In genomic region chr14:99045378-99046030, GRCm38 (mm10) we compare ENCODE assay signal across 7 mouse cellular contexts. TPM values are rescaled to one million over a fixed set of nuclear protein-coding genes. Genes with fewer than 3 reads are reported as not detected.
A peak's percentile ranks its signal among the peaks of the same experiment; 100 is the strongest.
DNase-seq lines count a peak whose midpoint lies in the region; ATAC-seq lines count a peak whose summit lies in the region.

No protein-coding gene starts in this region.

- no peaks in the 10 kb centered on the region for H3K9me3 ChIP-seq in hindbrain, embryonic 11.5 days (ENCODE audit: control insufficient read depth, low read length)
- H3K9me3 ChIP-seq in liver, embryonic 15.5 days (replicated peaks), result no peaks in the 10 kb centered on the region
- no peaks in the 10 kb centered on the region for H3K9me3 ChIP-seq in neural tube, embryonic 15.5 days (replicated peaks)

- no peaks in the 10 kb centered on the region for H3K36me3 ChIP-seq in hindbrain, embryonic 11.5 days (ENCODE audit: control insufficient read depth, insufficient read depth, low read length)
- peaks cover 13% of the 10 kb centered on the region for H3K36me3 ChIP-seq in liver, embryonic 15.5 days (replicated peaks)
- no peaks in the 10 kb centered on the region for H3K36me3 ChIP-seq in neural tube, embryonic 15.5 days

- peak; percentile 17 for DNase-seq in urinary bladder, postnatal 14 days (ENCODE audit: low spot score)
- DNase-seq in urinary bladder, postnatal 10 days (ENCODE audit: low spot score), result no peak
- peak; percentile 44 for DNase-seq in brain, adult 2 months (ENCODE audit: low read depth, low spot score)
- peak; percentile 51 for DNase-seq in hindbrain, embryonic 11.5 days (ENCODE audit: low spot score)
- DNase-seq in testis, postnatal 10 days (ENCODE audit: low spot score), result no peak

- H3K9ac ChIP-seq in hindbrain, embryonic 11.5 days (ENCODE audit: low read depth, low read length), result peak overlapping the region; percentile 95
- peak overlapping the region; percentile 86 for H3K9ac ChIP-seq in liver, embryonic 15.5 days
- H3K9ac ChIP-seq in neural tube, embryonic 15.5 days (replicated peaks), result peak overlapping the region; percentile 93

- no peaks in the 10 kb centered on the region for H3K27me3 ChIP-seq in hindbrain, embryonic 11.5 days (ENCODE audit: control insufficient read depth, insufficient read depth, low read length)
- no peaks in the 10 kb centered on the region for H3K27me3 ChIP-seq in liver, embryonic 15.5 days
- H3K27me3 ChIP-seq in neural tube, embryonic 15.5 days (replicated peaks), result no peaks in the 10 kb centered on the region

- H3K4me2 ChIP-seq in hindbrain, embryonic 11.5 days (replicated peaks; ENCODE audit: low read depth, low read length), result peak overlapping the region; percentile 55
- peak overlapping the region; percentile 82 for H3K4me2 ChIP-seq in liver, embryonic 15.5 days
- peak overlapping the region; percentile 77 for H3K4me2 ChIP-seq in neural tube, embryonic 15.5 days

- WGBS in hindbrain, embryonic 11.5 days, result under 1% methylated on average over 42 of the region's 70 CpGs
- under 1% methylated on average over 69 of the region's 70 CpGs for WGBS in liver, embryonic 15.5 days (ENCODE audit: insufficient replicate concordance)
- WGBS in neural tube, embryonic 15.5 days, result under 1% methylated on average over 70 of the region's 70 CpGs

- ATAC-seq in hindbrain, embryonic 11.5 days (ENCODE audit: low FRiP score), result peak; percentile 29; the same call in 1 of the 2 replicates
- ATAC-seq in liver, embryonic 15.5 days (ENCODE audit: insufficient read depth), result peak; percentile 33
- peak; percentile 33 for ATAC-seq in neural tube, embryonic 15.5 days (ENCODE audit: low FRiP score)

- peak overlapping the region; percentile 88 for H3K27ac ChIP-seq in hindbrain, embryonic 11.5 days (ENCODE audit: low read depth, low read length)
- peak overlapping the region; percentile 94 for H3K27ac ChIP-seq in liver, embryonic 15.5 days (replicated peaks)
- peak overlapping the region; percentile 87 for H3K27ac ChIP-seq in neural tube, embryonic 15.5 days (replicated peaks)

- H3K4me1 ChIP-seq in hindbrain, embryonic 11.5 days (replicated peaks; ENCODE audit: control insufficient read depth, insufficient read depth, low read length), result peaks cover 8% of the 10 kb centered on the region
- H3K4me1 ChIP-seq in liver, embryonic 15.5 days (replicated peaks), result peaks cover 46% of the 10 kb centered on the region
- peaks cover 25% of the 10 kb centered on the region for H3K4me1 ChIP-seq in neural tube, embryonic 15.5 days

- H3K4me3 ChIP-seq in hindbrain, embryonic 11.5 days (ENCODE audit: low read depth, low read length), result peak overlapping the region; percentile 97
- peak overlapping the region; percentile 73 for H3K4me3 ChIP-seq in liver, embryonic 15.5 days (replicated peaks)
- peak overlapping the region; percentile 98 for H3K4me3 ChIP-seq in neural tube, embryonic 15.5 days (replicated peaks)

RNA-seq across cellular contexts. Expression of gene Mzt1, which starts 0.4 kb away (rescaled TPM):
- 121 and 129 TPM in 2 replicates for polyA plus RNA-seq in hindbrain, embryonic 11.5 days (2014; fragmentation: Nextera tagmentation; extraction: Ambion mirVana)
- 46.6 and 51.6 TPM in 2 replicates for polyA plus RNA-seq in liver, embryonic 15.5 days (2015; fragmentation: Nextera tagmentation; extraction: Ambion mirVana)
- 92.8 and 94.8 TPM in 2 replicates for polyA plus RNA-seq in neural tube, embryonic 15.5 days (2015; fragmentation: Nextera tagmentation; extraction: Ambion mirVana)

RNA-seq across cellular contexts. Expression of gene Bora, which starts 0.5 kb away (rescaled TPM):
- 58.8 and 71.3 TPM in 2 replicates for polyA plus RNA-seq in hindbrain, embryonic 11.5 days (2014; fragmentation: Nextera tagmentation; extraction: Ambion mirVana)
- 24.8 and 25.3 TPM in 2 replicates for polyA plus RNA-seq in liver, embryonic 15.5 days (2015; fragmentation: Nextera tagmentation; extraction: Ambion mirVana)
- 14.0 and 22.5 TPM in 2 replicates for polyA plus RNA-seq in neural tube, embryonic 15.5 days (2015; fragmentation: Nextera tagmentation; extraction: Ambion mirVana)

RNA-seq across cellular contexts. Expression of gene Rpl36a-ps1, which starts 51.4 kb away (rescaled TPM):
- polyA plus RNA-seq in hindbrain, embryonic 11.5 days (2014; fragmentation: Nextera tagmentation; extraction: Ambion mirVana), result 0.64 and 1.2 TPM in 2 replicates
- 0.67 and 0.69 TPM in 2 replicates for polyA plus RNA-seq in liver, embryonic 15.5 days (2015; fragmentation: Nextera tagmentation; extraction: Ambion mirVana)
- 0.64 TPM in 1 of 2 replicates, not detected in the other for polyA plus RNA-seq in neural tube, embryonic 15.5 days (2015; fragmentation: Nextera tagmentation; extraction: Ambion mirVana)

RNA-seq across cellular contexts. Expression of gene Pibf1, which starts 53.7 kb away (rescaled TPM):
- 23.6 and 26.3 TPM in 2 replicates for polyA plus RNA-seq in hindbrain, embryonic 11.5 days (2014; fragmentation: Nextera tagmentation; extraction: Ambion mirVana)
- polyA plus RNA-seq in liver, embryonic 15.5 days (2015; fragmentation: Nextera tagmentation; extraction: Ambion mirVana), result 5.2 and 5.3 TPM in 2 replicates
- polyA plus RNA-seq in neural tube, embryonic 15.5 days (2015; fragmentation: Nextera tagmentation; extraction: Ambion mirVana), result 17.6 and 18.0 TPM in 2 replicates

RNA-seq across cellular contexts. Expression of gene Dis3, which starts 54.1 kb away (rescaled TPM):
- polyA plus RNA-seq in hindbrain, embryonic 11.5 days (2014; fragmentation: Nextera tagmentation; extraction: Ambion mirVana), result 40.1 and 43.8 TPM in 2 replicates
- 11.4 and 12.5 TPM in 2 replicates for polyA plus RNA-seq in liver, embryonic 15.5 days (2015; fragmentation: Nextera tagmentation; extraction: Ambion mirVana)
- polyA plus RNA-seq in neural tube, embryonic 15.5 days (2015; fragmentation: Nextera tagmentation; extraction: Ambion mirVana), result 17.5 and 20.4 TPM in 2 replicates

Comparison
In these comparisons a context has a peak if more than half of its experiments do, and no peak if none do; other contexts are left out.
1. DNase-seq: peak in urinary bladder, postnatal 14 days (single experiment), brain, adult 2 months (single experiment) and hindbrain, embryonic 11.5 days (single experiment); none in urinary bladder, postnatal 10 days (single experiment) and testis, postnatal 10 days (single experiment).
2. Peak in every context shown above with its lines, with median percentiles within 50 percentile points of each other: ATAC-seq, H3K27ac ChIP-seq, H3K4me2 ChIP-seq, H3K4me3 ChIP-seq and H3K9ac ChIP-seq.